Comparison of ENCODE assay signal across 7 mouse cellular contexts in the genomic region with DNA sequence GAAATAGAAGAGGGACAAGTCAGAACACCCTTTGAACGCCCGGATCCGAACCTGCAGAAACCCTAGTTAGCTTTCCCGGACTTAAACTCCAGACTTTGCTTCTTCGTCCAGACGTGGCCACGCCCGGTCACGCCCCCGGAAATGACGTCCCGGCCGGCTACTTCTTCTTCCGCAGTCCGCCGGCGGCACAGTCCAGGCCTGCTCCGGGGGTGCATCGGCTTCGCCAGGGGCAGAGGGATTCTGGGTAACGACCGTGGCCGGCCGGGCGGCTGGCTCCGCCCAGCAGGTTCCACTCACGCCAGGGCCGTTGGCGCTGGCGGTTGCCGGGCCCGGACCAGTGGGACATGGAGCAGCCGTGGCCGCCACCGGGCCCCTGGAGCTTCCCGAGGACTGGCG. TPM values are rescaled to one million over a fixed set of nuclear protein-coding genes. Genes with fewer than 3 reads are reported as not detected.
A peak's percentile ranks its signal among the peaks of the same experiment; 100 is the strongest.
DNase-seq lines count a peak whose midpoint lies in the region; ATAC-seq lines count a peak whose summit lies in the region.

A gene (plus strand): TSS at position 159 of the 396 bp plus-strand sequence.

- H3K4me1 ChIP-seq in embryonic facial prominence, embryonic 11.5 days (ENCODE audit: control insufficient read depth, insufficient read depth, low read length) = no peaks in the 10 kb centered on the region
- 0 out of 2 replicates have a peak, but pooled peaks cover 2% of the 10 kb centered on the region for H3K4me1 ChIP-seq in limb, embryonic 11.5 days (ENCODE audit: control insufficient read depth, insufficient read depth, low read length)
- H3K4me1 ChIP-seq in midbrain, embryonic 14.5 days (ENCODE audit: control insufficient read depth, insufficient read depth, low read length) = peaks cover 12% of the 10 kb centered on the region

- H3K36me3 ChIP-seq in embryonic facial prominence, embryonic 11.5 days (replicated peaks; ENCODE audit: control insufficient read depth, insufficient read depth, low read depth, low read length) = no peaks in the 10 kb centered on the region
- H3K36me3 ChIP-seq in limb, embryonic 11.5 days (ENCODE audit: control insufficient read depth, insufficient read depth, low read length) = peaks cover 5% of the 10 kb centered on the region; the same call in 1 of the 2 replicates
- H3K36me3 ChIP-seq in midbrain, embryonic 14.5 days (ENCODE audit: control insufficient read depth, insufficient read depth, low read length) = peaks cover 14% of the 10 kb centered on the region

- peak within 1 kb of the TSS; percentile 90 for H3K9ac ChIP-seq in embryonic facial prominence, embryonic 11.5 days (replicated peaks; ENCODE audit: low read length)
- peak within 1 kb of the TSS; percentile 87 for H3K9ac ChIP-seq in limb, embryonic 11.5 days (ENCODE audit: low read length)
- H3K9ac ChIP-seq in midbrain, embryonic 14.5 days (replicated peaks; ENCODE audit: low read length) = peak within 1 kb of the TSS; percentile 91

- peak; percentile 100 for DNase-seq in adrenal gland, postnatal 14 days
- peak; percentile 98 for DNase-seq in embryonic facial prominence, embryonic 11.5 days (ENCODE audit: low spot score)
- peak; percentile 100 for DNase-seq in heart, adult 11 months
- DNase-seq in kidney, adult 18-20 months = peak; percentile 99
- DNase-seq in limb, embryonic 11.5 days (ENCODE audit: low spot score) = peak; percentile 99
- DNase-seq in midbrain, embryonic 14.5 days = peak; percentile 97
- DNase-seq in spleen, adult 18-20 months = peak; percentile 95 to 98

- H3K27me3 ChIP-seq in embryonic facial prominence, embryonic 11.5 days (ENCODE audit: control insufficient read depth, insufficient read depth, low read length) = no peaks in the 10 kb centered on the region
- H3K27me3 ChIP-seq in limb, embryonic 11.5 days (ENCODE audit: control insufficient read depth, insufficient read depth, low read length) = no peaks in the 10 kb centered on the region
- no peaks in the 10 kb centered on the region for H3K27me3 ChIP-seq in midbrain, embryonic 14.5 days (ENCODE audit: control insufficient read depth, insufficient read depth, low read length)

- WGBS in embryonic facial prominence, embryonic 11.5 days = 0% methylated on average over 37 of the region's 37 CpGs
- WGBS in limb, embryonic 11.5 days = 0% methylated on average over 37 of the region's 37 CpGs
- WGBS in midbrain, embryonic 14.5 days = under 1% methylated on average over 37 of the region's 37 CpGs

- no peaks in the 10 kb centered on the region for H3K9me3 ChIP-seq in embryonic facial prominence, embryonic 11.5 days (replicated peaks; ENCODE audit: control insufficient read depth, low read length)
- H3K9me3 ChIP-seq in limb, embryonic 11.5 days (ENCODE audit: control insufficient read depth, low read length) = no peaks in the 10 kb centered on the region
- no peaks in the 10 kb centered on the region for H3K9me3 ChIP-seq in midbrain, embryonic 14.5 days (ENCODE audit: control insufficient read depth, low read length)

- peak within 1 kb of the TSS; percentile 73 for H3K4me2 ChIP-seq in embryonic facial prominence, embryonic 11.5 days (ENCODE audit: low read depth, low read length)
- peak within 1 kb of the TSS; percentile 47 for H3K4me2 ChIP-seq in limb, embryonic 11.5 days (ENCODE audit: low read depth, severe bottlenecking)
- peak within 1 kb of the TSS; percentile 67 for H3K4me2 ChIP-seq in midbrain, embryonic 14.5 days (ENCODE audit: low read length)

- H3K27ac ChIP-seq in embryonic facial prominence, embryonic 11.5 days (replicated peaks; ENCODE audit: low read depth, low read length) = peak within 1 kb of the TSS; percentile 73
- H3K27ac ChIP-seq in limb, embryonic 11.5 days (replicated peaks; ENCODE audit: low read depth, low read length) = peak within 1 kb of the TSS; percentile 49; the same call in 1 of the 2 replicates
- H3K27ac ChIP-seq in midbrain, embryonic 14.5 days (replicated peaks; ENCODE audit: low read depth, low read length) = peak within 1 kb of the TSS; percentile 86

- peak; percentile 98 for ATAC-seq in embryonic facial prominence, embryonic 11.5 days (replicated peaks; ENCODE audit: insufficient number of reproducible peaks, low FRiP score, low TSS enrichment, low read depth)
- peak; percentile 96 for ATAC-seq in limb, embryonic 11.5 days (ENCODE audit: insufficient number of reproducible peaks, low FRiP score, low TSS enrichment, low read depth)
- peak; percentile 96 for ATAC-seq in midbrain, embryonic 14.5 days (ENCODE audit: low FRiP score, low TSS enrichment)

- H3K4me3 ChIP-seq in embryonic facial prominence, embryonic 11.5 days (ENCODE audit: low read depth, low read length) = peak within 1 kb of the TSS; percentile 92
- peak within 1 kb of the TSS; percentile 62 for H3K4me3 ChIP-seq in limb, embryonic 11.5 days (ENCODE audit: low read depth, low read length)
- peak within 1 kb of the TSS; percentile 92 for H3K4me3 ChIP-seq in midbrain, embryonic 14.5 days (replicated peaks; ENCODE audit: low read depth, low read length)

RNA-seq across cellular contexts. Expression of the gene that starts here (rescaled TPM):
- 43.0 and 50.8 TPM in 2 replicates for total RNA-seq in adrenal gland, postnatal 14 days (2021)
- polyA plus RNA-seq in embryonic facial prominence, embryonic 11.5 days (2014; fragmentation: Nextera tagmentation; extraction: Ambion mirVana) = 39.8 and 40.9 TPM in 2 replicates
- 43.9 and 49.9 TPM in 2 replicates for polyA plus RNA-seq in limb, embryonic 11.5 days (2014; fragmentation: Nextera tagmentation; extraction: Ambion mirVana)
- 54.8 and 62.3 TPM in 2 replicates for polyA plus RNA-seq in midbrain, embryonic 14.5 days (2014; fragmentation: Nextera tagmentation; extraction: Ambion mirVana)

Comparison
In these comparisons a context has a peak if more than half of its experiments do, and no peak if none do; other contexts are left out.
1. Peak in every context shown above with its lines: DNase-seq, ATAC-seq, H3K4me3 ChIP-seq and H3K27ac ChIP-seq.